Mouse (Mus musculus) spleen, adult 2 months (tissue): ENCODE data around the gene Nup93. TPM values are rescaled to one million over a fixed set of nuclear protein-coding genes. Genes with fewer than 3 reads are reported as not detected.

Experiments used
- DNase-seq, 2 experiments: peaks; one replicate each; pipeline versions ENCODE4 v3.0.0 to v3.0.0-alpha.2; 2012 to 2021; ENCODE audit warnings: low spot score in 2 of 2, low read depth in 1 of 2
- H3K27ac ChIP-seq: fragments of 200-500 bp; 2 replicates; pipeline ENCODE4 v1.5.1; 2012; ENCODE audit warnings: low read length, inconsistent platforms; ENCODE audit not compliant: insufficient read depth
- H3K27me3 ChIP-seq: fragments of 200-500 bp; 2 replicates; pipeline ENCODE4 v1.6.1; 2012; ENCODE audit warnings: mild to moderate bottlenecking, moderate library complexity, low read length, inconsistent platforms; ENCODE audit not compliant: control insufficient read depth, insufficient read depth
- H3K36me3 ChIP-seq: fragments of 200-500 bp; 2 replicates; pipeline ENCODE4 v1.6.1; 2012; ENCODE audit warnings: mild to moderate bottlenecking, low read length, inconsistent platforms; ENCODE audit not compliant: control insufficient read depth, insufficient read depth
- H3K4me1 ChIP-seq: fragments of 200-500 bp; 2 replicates; pipeline ENCODE4 v1.6.1; 2011; ENCODE audit warnings: inconsistent platforms; ENCODE audit not compliant: control insufficient read depth, insufficient read depth, insufficient read length
- H3K4me3 ChIP-seq: fragments of 200-500 bp; 2 replicates; pipeline ENCODE4 v1.5.1; 2011; ENCODE audit warnings: mild to moderate bottlenecking, inconsistent platforms; ENCODE audit not compliant: insufficient read depth, insufficient read length; ENCODE audit errors: extremely low read depth
- CTCF ChIP-seq: fragments of 200-500 bp; IDR thresholded peaks from 2 replicates; pipeline ENCODE4 v1.5.1; 2011; ENCODE audit warnings: mild to moderate bottlenecking, inconsistent platforms; ENCODE audit not compliant: insufficient read depth, insufficient read length, insufficient replicate concordance; ENCODE audit errors: extremely low read depth
- POLR2A ChIP-seq: fragments of 200-500 bp; IDR thresholded peaks from 2 replicates; pipeline ENCODE4 v1.6.1; 2011; ENCODE audit warnings: low read depth, low read length, inconsistent platforms
- WGBS: fragments of 180-500 bp; shearing (Covaris S2); methylation state at CpG from one replicate; pipeline ENCODE4 v1.1.7; 2018; 5-methylcytosine and 5-hydroxymethylcytosine counted together
- polyA plus RNA-seq: library from polyadenylated mRNA; depleted of rRNA; stranded (reverse); fragments of >200 nt; gene quantifications from 2 replicates; pipeline ENCODE4 v1.2.3, GENCODE M21; 2012

The Nup93 gene
- polyA plus RNA-seq, 1 experiment = 13.2 TPM

- TF ChIP-seq POLR2A (no peak), CTCF (no peak)
- no peak for DNase-seq
- WGBS = 78% methylated on average over 6 of the region's 6 CpGs
These were observed 63.9 kb downstream of the Nup93 start for GRCm38 (mm10) chr8:94278295-94278694.

GRCm38 (mm10) chr8:94280001-94280613, 65.7 kb downstream of the Nup93 start:
- Histone ChIP-seq H3K27ac (no peak overlapping the region), H3K4me1 (peaks cover 3% of the 10 kb centered on the region; the same call in 1 of the 2 replicates), H3K36me3 (no peaks in the 10 kb centered on the region), H3K27me3 (no peaks in the 10 kb centered on the region), H3K4me3 (no peak overlapping the region)
- no peak for DNase-seq
- WGBS = 92% methylated on average over 5 of the region's 5 CpGs
- TF ChIP-seq POLR2A (no peak), CTCF (no peak)

More at GRCm38 (mm10) chr8:94278295-94278694, 63.9 kb downstream of the Nup93 start:
- peaks cover 3% of the 10 kb centered on the region; the same call in 1 of the 2 replicates for H3K4me1 ChIP-seq
- no peak overlapping the region for H3K27ac ChIP-seq
- no peak overlapping the region for H3K4me3 ChIP-seq
- no peaks in the 10 kb centered on the region for H3K27me3 ChIP-seq
- no peaks in the 10 kb centered on the region for H3K36me3 ChIP-seq

GRCm38 (mm10) chr8:94282453-94282985, 68.2 kb downstream of the Nup93 start:
- TF ChIP-seq CTCF = no peak
- TF ChIP-seq POLR2A = no peak
- Histone ChIP-seq H3K4me1 (peaks cover 3% of the 10 kb centered on the region; the same call in 1 of the 2 replicates), H3K27ac (no peak overlapping the region), H3K4me3 (no peak overlapping the region), H3K36me3 (0 out of 2 replicates have a peak, but pooled peaks cover under 1% of the 10 kb centered on the region), H3K27me3 (no peaks in the 10 kb centered on the region)
- no peak for DNase-seq
- 88% methylated on average over 3 of the region's 3 CpGs for WGBS

- Histone ChIP-seq H3K4me3 (no peak overlapping the region), H3K36me3 (0 out of 2 replicates have a peak, but pooled peaks cover 2% of the 10 kb centered on the region), H3K27ac (no peak overlapping the region), H3K27me3 (no peaks in the 10 kb centered on the region), H3K4me1 (peaks cover 3% of the 10 kb centered on the region; the same call in 1 of the 2 replicates)
- no peak for DNase-seq
- 91% methylated on average over 7 of the region's 7 CpGs for WGBS
- TF ChIP-seq POLR2A = no peak
- TF ChIP-seq CTCF = no peak
These were observed 69.8 kb downstream of the Nup93 start for GRCm38 (mm10) chr8:94284204-94284603.

GRCm38 (mm10) chr8:94290606-94291005, 76.2 kb downstream of the Nup93 start:
- Histone ChIP-seq H3K27ac (no peak overlapping the region), H3K4me1 (no peaks in the 10 kb centered on the region), H3K27me3 (no peaks in the 10 kb centered on the region), H3K36me3 (peaks cover 13% of the 10 kb centered on the region), H3K4me3 (no peak overlapping the region)
- TF ChIP-seq POLR2A (no peak), CTCF (no peak)
- DNase-seq = no peak
- 70% methylated on average over 5 of the region's 5 CpGs for WGBS

GRCm38 (mm10) chr8:94292072-94292471, 77.7 kb downstream of the Nup93 start:
- H3K4me1 ChIP-seq = no peaks in the 10 kb centered on the region
- WGBS = 92% methylated on average over 6 of the region's 6 CpGs
- H3K27me3 ChIP-seq = no peaks in the 10 kb centered on the region
- no peak for DNase-seq
- H3K36me3 ChIP-seq = peaks cover 14% of the 10 kb centered on the region
- no peak for TF ChIP-seq POLR2A
- no peak for TF ChIP-seq CTCF
- H3K4me3 ChIP-seq = no peak overlapping the region
- H3K27ac ChIP-seq = no peak overlapping the region

- TF ChIP-seq CTCF = no peak
- TF ChIP-seq POLR2A = no peak
- no peaks in the 10 kb centered on the region for H3K27me3 ChIP-seq
- 96% methylated on average over 8 of the region's 8 CpGs for WGBS
- H3K27ac ChIP-seq = no peak overlapping the region
- H3K4me3 ChIP-seq = no peak overlapping the region
- H3K36me3 ChIP-seq = peaks cover 13% of the 10 kb centered on the region
- no peaks in the 10 kb centered on the region for H3K4me1 ChIP-seq
- DNase-seq = no peak
These were observed 78.3 kb downstream of the Nup93 start for GRCm38 (mm10) chr8:94292626-94293025.
